Mouse (Mus musculus) urinary bladder, adult 18-20 months (tissue): ENCODE results near the gene Myof.

Experiments
- DNase-seq, 2 experiments: peaks; one replicate each; pipeline ENCODE4 v3.0.0; 2022; ENCODE audit warnings: low spot score in 2 of 2, mixed read lengths in 2 of 2

The Myof gene

GRCm38 (mm10) chr19:37876605-37877245, 166.7 kb downstream of the Myof start:
- no peak for DNase-seq

DNA sequence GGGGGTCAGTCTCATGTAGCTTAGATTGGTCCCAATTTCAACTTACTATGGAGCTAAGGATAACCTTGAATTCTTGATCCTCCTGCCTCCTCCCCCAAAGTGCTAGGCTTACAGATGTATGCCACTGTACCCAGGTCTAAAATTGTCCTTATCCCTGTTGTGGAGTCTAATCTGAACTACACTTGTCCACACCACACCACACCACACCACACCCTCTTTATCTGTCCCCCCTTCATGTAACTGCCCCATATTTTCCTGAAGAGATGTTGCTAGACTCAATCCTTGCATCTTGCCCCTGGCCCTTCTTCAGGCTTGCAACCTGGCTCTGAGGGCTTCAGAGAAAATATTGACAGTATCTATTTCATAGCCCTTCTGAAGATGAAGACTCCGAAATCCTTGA, 169.9 kb downstream of the Myof start:
- no peak for DNase-seq

- no peak for DNase-seq
These were observed 175.8 kb downstream of the Myof start for GRCm38 (mm10) chr19:37867592-37867991.

GRCm38 (mm10) chr19:37866994-37867393, 176.4 kb downstream of the Myof start:
- DNase-seq = no peak

GRCm38 (mm10) chr19:37861171-37861570, 182.2 kb downstream of the Myof start:
- no peak for DNase-seq

DNA sequence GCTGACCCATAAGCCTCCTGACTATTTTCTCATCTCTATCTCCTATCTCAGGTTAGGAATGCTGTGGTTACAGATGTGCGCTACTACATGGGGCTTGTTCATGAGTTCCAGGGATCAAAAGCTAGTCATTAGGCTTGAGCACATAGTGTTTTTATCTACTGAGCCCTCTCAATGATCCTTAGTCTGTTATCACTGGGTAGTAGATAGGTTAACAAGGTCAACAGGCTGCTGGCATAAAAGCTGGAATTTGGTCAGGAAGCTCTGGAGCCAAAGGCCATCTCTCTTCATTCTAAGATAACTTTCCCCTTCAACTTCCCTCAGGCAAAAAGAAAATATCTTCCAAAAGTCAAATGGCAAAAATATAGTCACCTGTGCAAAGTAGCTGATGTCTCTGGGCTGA, 183.1 kb downstream of the Myof start:
- DNase-seq = no peak

DNA sequence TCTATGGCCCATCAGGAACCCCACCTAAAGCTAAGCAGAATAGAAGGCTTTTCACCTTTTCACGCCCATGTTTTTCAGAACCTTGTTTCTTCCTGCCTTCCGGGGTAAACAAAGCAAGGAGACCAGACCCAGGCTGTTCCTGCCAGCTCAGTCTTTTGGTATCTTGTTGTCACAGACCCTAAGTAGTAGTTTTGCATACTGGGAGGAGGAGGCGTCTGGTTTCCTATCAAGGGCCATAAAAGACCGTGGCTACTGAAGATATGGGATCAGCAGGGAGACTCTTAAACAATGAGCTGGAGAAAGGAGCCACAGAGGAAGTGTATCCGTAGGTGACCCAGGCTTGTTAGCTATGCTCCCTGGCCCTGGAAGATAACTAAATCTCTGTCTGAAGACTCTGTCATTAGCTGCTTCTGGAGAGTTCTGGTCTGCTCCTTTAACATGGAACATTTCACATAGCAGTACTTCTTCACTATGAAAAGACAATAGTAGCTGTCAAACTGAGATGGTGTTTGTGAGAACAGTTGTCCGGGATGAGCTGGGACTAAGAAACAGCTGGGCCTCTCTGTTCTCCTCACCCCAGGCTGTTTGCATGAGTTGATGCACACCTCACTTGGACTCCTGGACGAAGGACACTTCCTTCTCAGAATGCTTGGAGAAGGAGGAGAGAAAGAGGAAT, 184.8 kb downstream of the Myof start:
- DNase-seq = no peak

DNA sequence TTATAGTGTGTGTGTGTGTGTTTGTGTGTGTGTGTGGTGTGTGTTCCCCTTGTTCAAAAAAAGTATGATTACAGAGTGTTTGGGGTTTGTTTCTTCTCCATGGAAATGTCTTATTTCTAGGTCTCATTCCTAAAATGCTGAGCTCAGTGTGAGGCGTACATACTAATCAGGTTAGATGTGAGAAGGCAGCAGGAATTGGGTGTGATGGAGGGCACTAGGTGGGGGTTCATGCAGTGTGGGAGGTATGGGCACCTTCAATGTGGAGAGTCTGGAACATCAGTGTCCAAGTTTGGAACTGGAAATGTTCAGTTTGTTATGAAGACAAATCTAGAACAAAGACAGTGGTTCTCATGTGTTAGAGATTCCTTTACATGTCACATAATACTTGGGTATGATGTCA, 191.3 kb downstream of the Myof start:
- DNase-seq = no peak

GRCm38 (mm10) chr19:37851590-37852038, 191.8 kb downstream of the Myof start:
- no peak for DNase-seq
